Mouse (Mus musculus): ENCODE data around the gene Cmtm7.

DNA sequence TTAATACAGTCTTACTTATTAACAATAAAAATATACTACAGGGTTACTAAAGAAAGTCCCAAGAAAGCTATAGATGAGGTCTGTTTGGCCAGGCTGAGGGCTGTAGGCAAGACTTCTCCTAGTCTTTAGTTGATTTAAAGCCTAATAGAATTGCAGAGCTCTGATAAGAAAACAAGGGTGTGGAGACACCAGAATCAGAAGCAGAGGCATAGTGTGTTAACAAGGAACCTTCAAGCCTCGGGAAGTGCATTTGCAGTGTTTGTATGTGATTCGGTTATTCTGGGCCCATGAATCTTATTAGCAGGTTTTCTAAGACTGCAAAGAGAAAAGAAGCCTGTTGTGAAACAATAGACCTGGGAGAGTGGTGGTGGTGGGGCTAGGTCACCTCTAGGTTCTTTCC is 48.4 kb downstream of the Cmtm7 start:
- TF ChIP-seq CTCF (IDR thresholded peaks at IDR 0.05; ENCODE audit: low read depth) (no peak), EP300 (IDR thresholded peaks at IDR 0.05; ENCODE audit: low read depth) (no peak)

All from liver, embryonic 14.5 days (tissue).